Mouse (Mus musculus) brain, embryonic 14.5 days (tissue): ENCODE measurements at regions not wholly inside any gene's neighbourhood (a gene's known extent, or its start where the extent isn't known, plus 50 kb on each side); places are given as distances from the start of the nearest gene placed in this dataset.

ENCODE experiments used
- CTCF ChIP-seq: fragments of 200-500 bp; IDR thresholded peaks from 2 replicates; pipeline ENCODE4 v1.5.1; 2012; ENCODE audit warnings: inconsistent platforms, mild to moderate bottlenecking, moderate library complexity, borderline replicate concordance; ENCODE audit not compliant: insufficient read depth, insufficient read length; ENCODE audit errors: extremely low read depth
- POLR2A ChIP-seq: fragments of 200-500 bp; IDR thresholded peaks from 2 replicates; pipeline ENCODE4 v1.6.1; 2012; ENCODE audit warnings: mild to moderate bottlenecking, inconsistent platforms, borderline replicate concordance; ENCODE audit not compliant: poor library complexity, insufficient read depth, insufficient read length, severe bottlenecking; ENCODE audit errors: extremely low read depth

GRCm38 (mm10) chr1:43250281-43250680, 53.5 kb upstream of the Fhl2 start:
- TF ChIP-seq CTCF (no peak), POLR2A (no peak)
